Mouse (Mus musculus) neural tube, embryonic 14.5 days (tissue): ENCODE measurements around the gene Arhgap35. TPM values are rescaled to one million over a fixed set of nuclear protein-coding genes. Genes with fewer than 3 reads are reported as not detected.
"Not testable (repeated sequence)": the region's sequence is repeated elsewhere in the genome, so short reads cannot be mapped to it uniquely, and the experiment has no call there.

Source experiments
- ATAC-seq: fragments of 200-750 bp; cut with Nextera tagmentation; 2 replicates; pipeline ENCODE4 v1.8.0; 2017; ENCODE audit warnings: low read depth, mild to moderate bottlenecking, moderate TSS enrichment, moderate library complexity
- H3K27ac ChIP-seq: fragments of 300-500 bp; sonication (generic); 2 replicates; pipeline ENCODE4 v1.5.1; 2014; ENCODE audit warnings: low read depth, mild to moderate bottlenecking, control low read depth, low read length, moderate library complexity, mixed read lengths
- H3K27me3 ChIP-seq: fragments of 300-500 bp; sonication (generic); 2 replicates; pipeline ENCODE4 v1.6.1; 2014; ENCODE audit warnings: low read length; ENCODE audit not compliant: control insufficient read depth, insufficient read depth
- H3K36me3 ChIP-seq: fragments of 300-500 bp; sonication (generic); 2 replicates; pipeline ENCODE4 v1.6.1; 2014; ENCODE audit warnings: low read length, mixed read lengths; ENCODE audit not compliant: control insufficient read depth, insufficient read depth
- H3K4me1 ChIP-seq: fragments of 300-500 bp; sonication (generic); 2 replicates; pipeline ENCODE4 v1.6.1; 2014; ENCODE audit warnings: low read length; ENCODE audit not compliant: control insufficient read depth, insufficient read depth
- H3K4me2 ChIP-seq: fragments of 300-500 bp; sonication (generic); 2 replicates; pipeline ENCODE4 v1.6.1; 2014; ENCODE audit warnings: mild to moderate bottlenecking, low read depth, low read length, control low read depth
- H3K4me3 ChIP-seq: fragments of 300-500 bp; sonication (generic); 2 replicates; pipeline ENCODE4 v1.5.1; 2014; ENCODE audit warnings: low read depth, low read length, control low read depth, mixed read lengths
- H3K9ac ChIP-seq: fragments of 300-500 bp; sonication (generic); replicated peaks from 2 replicates; pipeline ENCODE4 v1.6.1; 2014; ENCODE audit warnings: low read depth, mild to moderate bottlenecking, control low read depth, low read length, mixed read lengths
- H3K9me3 ChIP-seq: fragments of 300-500 bp; sonication (generic); 2 replicates; pipeline ENCODE4 v1.6.1; 2016; ENCODE audit warnings: low read length; ENCODE audit not compliant: control insufficient read depth
- WGBS: fragments of 180-500 bp; shearing (Covaris S2); extraction: QIAGEN DNeasy Blood & Tissue Kit; methylation state at CpG from one replicate; pipeline ENCODE4 v1.1.7; 2014; 5-methylcytosine and 5-hydroxymethylcytosine counted together
- polyA plus RNA-seq: library from polyadenylated mRNA; unstranded; fragments of >200 nt; fragmentation: Nextera tagmentation; extraction: Ambion mirVana; gene quantifications from 2 replicates; pipeline ENCODE4 v1.2.1, GENCODE M21; 2014

Gene Arhgap35
- 35.2 and 37.4 TPM in 2 replicates for polyA plus RNA-seq

DNA sequence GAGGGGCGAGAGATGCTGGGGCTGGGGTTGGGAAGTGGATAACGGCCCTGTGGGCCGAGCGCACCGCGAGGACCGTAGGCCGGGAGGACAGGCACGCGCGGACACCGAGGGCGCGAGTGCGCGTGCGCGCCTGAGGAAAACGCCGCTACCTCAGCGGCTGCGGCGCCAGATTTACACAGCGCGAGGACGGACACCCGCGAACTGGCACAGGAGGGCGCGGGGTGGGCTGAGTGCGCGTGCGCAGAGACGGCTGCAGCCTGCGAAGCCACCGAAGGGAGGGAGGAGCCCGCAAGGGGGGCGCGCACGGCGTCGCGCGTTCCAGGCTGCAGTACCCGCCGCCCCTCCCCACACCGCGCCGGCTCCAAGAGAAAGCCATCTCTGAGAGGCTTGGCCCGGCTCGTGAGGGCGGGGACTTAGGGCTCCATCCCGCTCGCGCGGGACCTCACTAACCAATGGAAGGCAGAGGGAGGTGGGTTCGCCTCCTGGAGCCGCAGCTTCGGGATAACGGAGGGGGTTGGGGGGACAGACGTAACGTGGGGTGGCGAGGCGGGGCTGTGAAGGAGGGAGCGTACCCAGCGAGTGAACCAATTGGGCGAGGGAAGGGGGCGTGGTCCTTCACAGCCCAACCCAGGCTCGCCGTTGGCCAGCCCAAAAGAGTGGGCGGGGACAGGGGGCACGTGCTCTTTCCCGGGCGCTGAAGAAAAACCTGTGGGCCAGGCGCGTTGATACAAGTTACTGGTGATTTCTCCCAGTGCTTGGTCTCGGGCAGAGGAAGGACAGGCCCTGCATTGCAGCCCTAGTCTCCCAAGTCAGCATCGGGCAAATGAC, at the start of gene Arhgap35:
Gene Arhgap35 (minus strand): TSS at position 106 of the 828 bp plus-strand sequence.
- Histone ChIP-seq H3K36me3 (no peaks in the 10 kb centered on the region), H3K4me2 (peak within 1 kb of the TSS; percentile 81), H3K4me1 (peaks cover 37% of the 10 kb centered on the region), H3K27me3 (peaks cover 2% of the 10 kb centered on the region; the same call in 1 of the 2 replicates), H3K4me3 (peak within 1 kb of the TSS; percentile 80), H3K9me3 (no peaks in the 10 kb centered on the region), H3K9ac (peak within 1 kb of the TSS; percentile 99), H3K27ac (peak within 1 kb of the TSS; percentile 100)
- under 1% methylated on average over 71 of the region's 78 CpGs for WGBS
- ATAC-seq, result peak; percentile 98

DNA sequence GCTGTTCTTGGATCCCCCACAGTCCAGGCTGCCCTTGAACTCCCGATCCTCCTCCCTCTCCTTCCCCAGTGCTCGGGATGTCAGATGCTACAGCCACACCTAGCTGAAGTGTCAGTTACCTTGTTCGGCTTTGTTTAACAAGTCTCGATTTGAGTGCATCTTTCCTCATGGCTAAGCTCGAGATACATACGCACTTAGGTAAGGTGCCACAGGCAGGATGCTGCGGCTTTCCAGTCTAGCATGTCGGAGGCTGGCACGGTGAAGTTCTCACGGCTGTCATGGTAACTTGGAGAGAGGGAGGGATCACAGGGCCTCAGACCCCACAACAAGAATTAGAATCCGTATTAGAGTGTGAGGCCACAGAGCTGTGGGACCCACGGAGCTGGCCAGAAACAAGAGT, 29.5 kb upstream of the Arhgap35 start:
- Histone ChIP-seq H3K27me3 (no peaks in the 10 kb centered on the region), H3K9me3 (no peaks in the 10 kb centered on the region), H3K4me1 (no peaks in the 10 kb centered on the region), H3K9ac (no peak overlapping the region; the same call in 1 of the 2 replicates), H3K36me3 (no peaks in the 10 kb centered on the region), H3K4me3 (no peak overlapping the region), H3K27ac (no peak overlapping the region), H3K4me2 (no peak overlapping the region)
- ATAC-seq, result no peak
- WGBS, result 81% methylated on average over 12 of the region's 12 CpGs

- WGBS, result 62% methylated on average over 3 of the region's 4 CpGs
- ATAC-seq, H3K4me2 ChIP-seq, H3K9me3 ChIP-seq, H3K36me3 ChIP-seq, H3K4me3 ChIP-seq, H3K9ac ChIP-seq, H3K27me3 ChIP-seq, H3K27ac ChIP-seq, H3K4me1 ChIP-seq: not testable (repeated sequence)
Measured at GRCm38 (mm10) chr7:16643106-16643505, 28.3 kb upstream of the Arhgap35 start.

GRCm38 (mm10) chr7:16639028-16639427, 24.2 kb upstream of the Arhgap35 start:
- Histone ChIP-seq H3K9me3 (no peaks in the 10 kb centered on the region), H3K4me3 (no peak overlapping the region), H3K36me3 (no peaks in the 10 kb centered on the region), H3K4me1 (no peaks in the 10 kb centered on the region), H3K27ac (no peak overlapping the region), H3K9ac (no peak overlapping the region), H3K27me3 (no peaks in the 10 kb centered on the region), H3K4me2 (no peak overlapping the region)
- WGBS, result 39% methylated on average over 3 of the region's 3 CpGs
- 0 out of 2 replicates have a peak, but pooled peaks have one; percentile 44 for ATAC-seq

DNA sequence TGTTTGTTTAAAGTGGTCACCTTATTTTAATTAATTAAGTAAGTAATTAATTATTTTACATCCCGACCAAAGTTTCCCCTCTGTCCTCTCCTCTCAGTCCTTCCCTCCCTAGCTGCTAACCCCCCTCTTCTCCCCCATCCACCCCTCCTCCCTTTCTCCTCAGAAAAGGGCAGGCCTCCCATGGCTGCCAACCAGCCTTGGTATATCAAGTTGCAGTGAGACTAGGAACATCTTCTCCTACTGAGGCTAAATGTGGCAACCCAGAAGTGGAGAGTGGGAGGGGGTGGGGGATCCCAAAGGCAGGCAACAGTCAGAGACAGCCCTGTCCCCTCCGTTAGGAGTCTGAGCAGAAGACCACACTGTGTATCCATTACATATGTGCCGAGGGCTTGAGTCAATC, 20.3 kb upstream of the Arhgap35 start:
- Histone ChIP-seq H3K4me2 (no peak overlapping the region), H3K27me3 (no peaks in the 10 kb centered on the region), H3K36me3 (no peaks in the 10 kb centered on the region), H3K9ac (no peak overlapping the region), H3K27ac (no peak overlapping the region), H3K9me3 (no peaks in the 10 kb centered on the region), H3K4me3 (no peak overlapping the region), H3K4me1 (no peaks in the 10 kb centered on the region)
- no peak for ATAC-seq
- WGBS, result 72% methylated on average over 3 of the region's 3 CpGs

GRCm38 (mm10) chr7:16633913-16634312, 19.1 kb upstream of the Arhgap35 start:
- H3K36me3 ChIP-seq, H3K4me1 ChIP-seq, H3K27me3 ChIP-seq, H3K4me2 ChIP-seq, H3K4me3 ChIP-seq, H3K9ac ChIP-seq, H3K9me3 ChIP-seq, ATAC-seq, H3K27ac ChIP-seq: not testable (repeated sequence)
- 13% methylated on average over 10 of the region's 10 CpGs for WGBS

- Histone ChIP-seq H3K9ac (no peak overlapping the region), H3K27me3 (no peaks in the 10 kb centered on the region), H3K36me3 (no peaks in the 10 kb centered on the region), H3K9me3 (no peaks in the 10 kb centered on the region), H3K27ac (no peak overlapping the region), H3K4me2 (no peak overlapping the region), H3K4me3 (no peak overlapping the region), H3K4me1 (no peaks in the 10 kb centered on the region)
- 75% methylated on average over 4 of the region's 4 CpGs for WGBS
- ATAC-seq, result no peak
Measured at GRCm38 (mm10) chr7:16631932-16632331, 17.1 kb upstream of the Arhgap35 start.

GRCm38 (mm10) chr7:16631025-16631424, 16.2 kb upstream of the Arhgap35 start:
- H3K4me1 ChIP-seq, result no peaks in the 10 kb centered on the region
- no peak overlapping the region for H3K4me2 ChIP-seq
- no peaks in the 10 kb centered on the region for H3K27me3 ChIP-seq
- no peaks in the 10 kb centered on the region for H3K9me3 ChIP-seq
- no peaks in the 10 kb centered on the region for H3K36me3 ChIP-seq
- no peak for ATAC-seq
- 83% methylated on average over 4 of the region's 4 CpGs for WGBS
- no peak overlapping the region for H3K9ac ChIP-seq
- H3K4me3 ChIP-seq, result no peak overlapping the region
- H3K27ac ChIP-seq, result no peak overlapping the region

DNA sequence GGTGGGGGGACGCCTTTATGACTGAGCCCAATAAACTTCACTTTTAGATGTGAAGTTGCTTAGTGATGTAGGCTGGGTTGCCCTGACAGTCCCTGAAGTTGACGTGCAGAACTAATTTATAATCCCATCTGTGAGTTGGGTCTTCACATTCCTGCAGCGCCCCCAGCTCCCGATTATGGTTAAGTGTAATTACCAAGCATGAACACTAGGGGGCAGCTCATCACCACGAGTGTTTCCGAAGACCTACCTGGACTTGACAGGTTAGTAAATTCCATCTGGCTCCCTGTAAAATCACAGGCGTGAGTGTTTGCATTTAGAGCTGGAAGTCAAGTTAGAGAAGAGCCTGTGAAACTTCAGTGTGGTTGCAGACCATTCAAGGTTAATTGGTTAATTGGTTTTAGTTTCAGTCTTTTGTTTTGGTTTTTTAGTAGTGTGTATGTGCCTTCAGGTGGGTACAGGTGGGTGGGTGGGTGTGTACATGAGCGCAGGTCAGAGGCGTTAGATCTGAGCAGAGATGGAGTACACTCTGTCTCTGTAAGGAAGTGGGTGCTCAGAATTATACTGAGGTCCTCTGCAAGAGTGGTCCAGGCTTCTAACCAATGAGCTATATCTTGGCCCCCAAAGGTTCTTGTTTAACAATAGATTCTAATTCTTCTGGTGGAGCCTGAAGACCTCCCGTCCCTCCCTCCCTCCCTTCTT, 15.0 kb upstream of the Arhgap35 start:
- H3K4me1 ChIP-seq, result no peaks in the 10 kb centered on the region
- 16% methylated on average over 10 of the region's 10 CpGs for WGBS
- H3K27me3 ChIP-seq, result no peaks in the 10 kb centered on the region
- H3K4me2 ChIP-seq, result no peak overlapping the region
- no peak overlapping the region for H3K4me3 ChIP-seq
- H3K27ac ChIP-seq, result no peak overlapping the region
- no peaks in the 10 kb centered on the region for H3K36me3 ChIP-seq
- no peak for ATAC-seq
- H3K9me3 ChIP-seq, result no peaks in the 10 kb centered on the region
- H3K9ac ChIP-seq, result no peak overlapping the region
